Mouse (Mus musculus) CH12.LX (cell line): ENCODE data around the gene 4930583I09Rik. TPM values are rescaled to one million over a fixed set of nuclear protein-coding genes. Genes with fewer than 3 reads are reported as not detected.

ENCODE experiments used
- DNase-seq: peaks from one replicate; pipeline ENCODE4 v3.0.0-alpha.2; 2013; ENCODE audit errors: extremely low read depth
- H3K27ac ChIP-seq: 2 replicates; pipeline ENCODE4 v1.5.1; 2012; ENCODE audit warnings: low read depth, mild to moderate bottlenecking, control low read depth, moderate library complexity; ENCODE audit not compliant: insufficient read depth
- H3K27me3 ChIP-seq: replicated peaks from 2 replicates; pipeline ENCODE3; 2012; ENCODE audit warnings: inconsistent platforms
- H3K36me3 ChIP-seq, 2 experiments: replicated peaks in 1 of 2; 2 replicates each; pipeline versions ENCODE3 to v1.6.1; 2012; ENCODE audit warnings: inconsistent platforms in 1 of 2, low read length in 1 of 2, mild to moderate bottlenecking in 1 of 2, mixed read lengths in 1 of 2, moderate library complexity in 1 of 2; ENCODE audit not compliant: control insufficient read depth in 1 of 2, insufficient read depth in 1 of 2
- H3K4me1 ChIP-seq, 2 experiments: 2 replicates each; pipeline ENCODE4 v1.6.1; 2012; ENCODE audit warnings: inconsistent platforms in 1 of 2, moderate library complexity in 1 of 2; ENCODE audit not compliant: insufficient read depth in 2 of 2, control insufficient read depth in 1 of 2
- H3K4me2 ChIP-seq: 2 replicates; pipeline ENCODE4 v1.6.1; 2012; ENCODE audit warnings: low read depth, mild to moderate bottlenecking, control low read depth; ENCODE audit not compliant: poor library complexity, insufficient read depth, severe bottlenecking
- H3K4me3 ChIP-seq, 3 experiments: fragments of 150-350 bp in 1 of 3; sonication (generic) in 1 of 3; replicated peaks in 1 of 3; 2 replicates each; pipeline versions ENCODE3 to v1.5.1; 2011 to 2012; ENCODE audit warnings: low read depth in 2 of 3, low read length in 2 of 3, mild to moderate bottlenecking in 2 of 3, moderate library complexity in 2 of 3, control low read depth in 1 of 3, improper control_type of control experiment in 1 of 3, inconsistent platforms in 1 of 3, mixed read lengths in 1 of 3; ENCODE audit not compliant: poor library complexity in 1 of 3
- H3K79me2 ChIP-seq: replicated peaks from 2 replicates; pipeline ENCODE4 v1.6.1; 2012; ENCODE audit warnings: mild to moderate bottlenecking, moderate library complexity; ENCODE audit not compliant: control insufficient read depth, poor library complexity, insufficient read depth, severe bottlenecking; ENCODE audit errors: extremely low read depth
- H3K9ac ChIP-seq: 2 replicates; pipeline ENCODE4 v1.6.1; 2012; ENCODE audit warnings: low read depth, mild to moderate bottlenecking, control low read depth, moderate library complexity; ENCODE audit not compliant: insufficient read depth
- H3K9me3 ChIP-seq: replicated peaks from 2 replicates; pipeline ENCODE3; 2012; ENCODE audit warnings: low read length, inconsistent platforms, mixed read lengths
- BHLHE40 ChIP-seq: IDR thresholded peaks from 2 replicates; pipeline ENCODE4 v1.6.1; 2011; ENCODE audit warnings: mild to moderate bottlenecking, low read depth, low read length, improper control_type of control experiment
- CHD1 ChIP-seq: IDR thresholded peaks from 2 replicates; pipeline ENCODE4 v1.6.1; 2012; ENCODE audit warnings: low read depth, low read length, improper control_type of control experiment, inconsistent platforms
- CHD2 ChIP-seq: IDR thresholded peaks from 2 replicates; pipeline ENCODE4 v1.6.1; 2011; ENCODE audit warnings: low read length, improper control_type of control experiment
- CTCF ChIP-seq, 2 experiments: IDR thresholded peaks in 1 of 2; conservative IDR thresholded peaks in 1 of 2; 2 replicates each; pipeline ENCODE4 v1.5.1; 2011 to 2012; ENCODE audit warnings: low read depth in 2 of 2, low read length in 2 of 2, improper control_type of control experiment in 1 of 2, inconsistent platforms in 1 of 2, mild to moderate bottlenecking in 1 of 2, moderate library complexity in 1 of 2
- ELF1 ChIP-seq: IDR thresholded peaks from 2 replicates; pipeline ENCODE4 v1.6.1; 2014; ENCODE audit warnings: low read depth, mild to moderate bottlenecking, inconsistent platforms, low read length, improper control_type of control experiment
- EP300 ChIP-seq: IDR thresholded peaks from 2 replicates; pipeline ENCODE4 v1.6.1; 2011; ENCODE audit warnings: low read length, improper control_type of control experiment
- GABPA ChIP-seq: IDR thresholded peaks from 2 replicates; pipeline ENCODE4 v1.6.1; 2012; ENCODE audit warnings: low read depth, low read length, improper control_type of control experiment, inconsistent platforms; ENCODE audit not compliant: insufficient replicate concordance
- HCFC1 ChIP-seq: IDR thresholded peaks from 2 replicates; pipeline ENCODE4 v1.6.1; 2012; ENCODE audit warnings: low read depth, mild to moderate bottlenecking, inconsistent platforms, low read length, improper control_type of control experiment
- KAT2A ChIP-seq: IDR thresholded peaks from 2 replicates; pipeline ENCODE4 v1.6.1; 2012; ENCODE audit warnings: low read length, improper control_type of control experiment, inconsistent platforms; ENCODE audit not compliant: insufficient replicate concordance
- NRF1 ChIP-seq: IDR thresholded peaks from 2 replicates; pipeline ENCODE4 v1.6.1; 2014; ENCODE audit warnings: low read depth, mild to moderate bottlenecking, inconsistent platforms, low read length, improper control_type of control experiment, moderate library complexity
- POLR2A ChIP-seq: IDR thresholded peaks from 2 replicates; pipeline ENCODE4 v1.6.1; 2011; ENCODE audit warnings: low read depth, mild to moderate bottlenecking, improper control_type of control experiment, low read length
- SMC3 ChIP-seq: IDR thresholded peaks from 2 replicates; pipeline ENCODE4 v1.6.1; 2011; ENCODE audit warnings: low read depth, low read length, improper control_type of control experiment
- TCF12 ChIP-seq: IDR thresholded peaks from 2 replicates; pipeline ENCODE4 v1.6.1; 2014; ENCODE audit warnings: low read depth, mild to moderate bottlenecking, inconsistent platforms, low read length, improper control_type of control experiment
- UBTF ChIP-seq: IDR thresholded peaks from 2 replicates; pipeline ENCODE4 v1.6.1; 2012; ENCODE audit warnings: low read depth, mild to moderate bottlenecking, inconsistent platforms, low read length, improper control_type of control experiment, moderate library complexity
- USF2 ChIP-seq: conservative IDR thresholded peaks from 2 replicates; pipeline ENCODE4 v1.6.1; 2011; ENCODE audit warnings: low read depth, low read length, improper control_type of control experiment
- ZNF384 ChIP-seq: IDR thresholded peaks from 2 replicates; pipeline ENCODE4 v1.6.1; 2012; ENCODE audit warnings: low read depth, low read length, improper control_type of control experiment, inconsistent platforms
- dilution Hi-C: fragments of 300-500 bp; cut with MboI; formaldehyde crosslinking; loops from 2 replicates; pipeline ENCODE4 v1.14.3; 2020; ENCODE audit warnings: low sequenced_read_pairs; ENCODE audit not compliant: extremely low pct_unique_long_range_greater_than_20kb, extremely low pct_ligation_motif_present
- in situ Hi-C: fragments of 300-500 bp; cut with MboI; formaldehyde crosslinking; loops from 3 replicates; pipeline ENCODE4 v1.14.3; 2019; ENCODE audit warnings: low sequenced_read_pairs, low pct_ligation_motif_present, low pct_unique_long_range_greater_than_20kb, mixed read lengths
- polyA plus RNA-seq: library from polyadenylated mRNA; unstranded; fragments of >175 nt; gene quantifications from 2 replicates; pipeline ENCODE4 v1.2.1, GENCODE M21; 2012; ENCODE audit warnings: low read depth; ENCODE audit not compliant: insufficient read length
- total RNA-seq, 2 experiments: library from RNA; depleted of rRNA; stranded (reverse); fragments of 300-350 nt in 1 of 2; fragments of >200 nt in 1 of 2; gene quantifications; 2 replicates each; pipeline ENCODE4 v1.2.3; 2012 to 2014

4930583I09Rik gene
- total and polyA plus RNA-seq, 3 experiments = not detected

DNA sequence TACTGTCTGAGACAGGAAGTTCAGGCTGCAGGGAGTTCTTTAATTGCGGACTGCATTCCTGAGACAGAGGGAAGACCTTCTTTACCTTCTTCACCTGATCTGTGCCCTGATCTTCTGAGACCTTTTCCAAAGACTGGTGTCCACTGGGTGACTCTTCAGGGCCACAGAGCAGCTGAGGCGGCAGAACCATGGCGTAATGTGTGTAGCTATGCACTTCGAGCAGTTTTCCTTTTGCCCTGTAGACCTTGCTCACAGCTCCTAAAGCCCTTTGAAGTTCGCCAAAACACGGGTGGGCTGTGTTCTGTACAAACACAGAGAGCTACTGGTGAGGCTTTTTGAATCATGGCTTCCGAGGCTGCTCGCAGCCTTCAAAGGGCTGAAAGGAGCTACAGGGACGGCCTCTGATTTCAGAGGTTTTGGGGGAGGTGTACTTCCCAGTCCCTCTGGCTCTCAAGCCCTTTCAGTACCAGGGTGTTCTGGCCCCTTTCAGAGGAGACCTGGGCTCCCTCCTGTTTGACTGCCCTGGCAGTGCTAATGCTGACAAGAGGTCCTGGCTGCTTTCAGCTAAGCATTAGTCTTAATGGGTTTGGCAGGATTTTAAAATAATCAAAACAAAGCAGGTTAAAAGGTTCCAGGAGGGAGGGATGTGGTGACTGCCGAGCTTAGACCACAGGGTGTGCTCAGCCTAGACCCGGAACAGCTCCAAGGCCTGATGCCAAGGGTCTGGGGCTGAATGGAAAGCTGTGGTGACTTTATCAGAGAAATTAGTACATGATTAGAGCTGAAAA is 33.5 kb downstream of the 4930583I09Rik start:
- in situ Hi-C loops (no loop called here), dilution Hi-C loops (no loop called here)
- TF ChIP-seq TCF12 = no peak
- TF ChIP-seq GABPA = no peak
- no peak for TF ChIP-seq CTCF (conservative IDR thresholded peaks at IDR 0.05 in 1 of 2, IDR thresholded peaks at IDR 0.05 in 1 of 2; ENCODE audit: low read depth in 2 of 2, low read length in 2 of 2)
- no peak for TF ChIP-seq HCFC1
- no peak for TF ChIP-seq NRF1
- Histone ChIP-seq H3K27me3 (no peaks in the 10 kb centered on the region), H3K4me3 (no peak overlapping the region), H3K79me2 (no peaks in the 10 kb centered on the region), H3K36me3 (no peaks in the 10 kb centered on the region), H3K27ac (no peak overlapping the region), H3K4me1 (peaks cover 0 to 3% of the 10 kb centered on the region in 2 experiments; a peak in 1 of 4 replicates), H3K9me3 (no peaks in the 10 kb centered on the region), H3K4me2 (no peak overlapping the region), H3K9ac (no peak overlapping the region)
- no peak for DNase-seq

DNA sequence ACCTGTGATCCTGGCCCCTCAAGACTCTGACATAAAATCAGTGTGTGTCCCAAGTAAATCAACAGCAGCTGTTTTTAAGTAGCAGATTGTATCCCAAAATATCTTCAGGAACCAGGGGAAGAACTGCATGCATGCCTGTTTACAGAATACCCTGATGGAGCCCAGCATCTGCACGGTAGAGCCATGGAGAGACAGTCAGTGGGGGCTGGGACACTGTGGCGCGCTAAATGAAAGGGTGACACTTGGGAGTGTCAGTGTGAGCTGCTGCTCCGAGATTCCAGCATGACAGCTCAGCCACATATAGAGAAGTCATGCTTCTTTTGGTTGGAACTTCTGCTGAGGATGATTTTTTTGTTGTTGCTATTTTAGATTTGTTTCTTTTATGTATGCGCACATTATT is 43.2 kb downstream of the 4930583I09Rik start:
- Histone ChIP-seq H3K9me3 (no peaks in the 10 kb centered on the region), H3K9ac (no peak overlapping the region), H3K27me3 (no peaks in the 10 kb centered on the region), H3K27ac (no peak overlapping the region), H3K36me3 (no peaks in the 10 kb centered on the region), H3K79me2 (no peaks in the 10 kb centered on the region), H3K4me3 (no peak overlapping the region), H3K4me1 (peaks cover 4 to 34% of the 10 kb centered on the region in 2 experiments), H3K4me2 (no peak overlapping the region)
- DNase-seq = no peak
- in situ Hi-C loops (no loop called here), dilution Hi-C loops (no loop called here)
- TF ChIP-seq BHLHE40 = no peak
- TF ChIP-seq UBTF = no peak
- no peak for TF ChIP-seq CHD1
- TF ChIP-seq POLR2A = no peak
- no peak for TF ChIP-seq ELF1
- TF ChIP-seq USF2 = no peak
- no peak for TF ChIP-seq EP300
- no peak for TF ChIP-seq ZNF384
- no peak for TF ChIP-seq KAT2A
- no peak for TF ChIP-seq SMC3
- TF ChIP-seq CHD2 = no peak
